Mouse (Mus musculus): Measurements from ENCODE around the gene Gtf3a. TPM values are rescaled to one million over a fixed set of nuclear protein-coding genes. Genes with fewer than 3 reads are reported as not detected.
"Not testable (repeated sequence)": the region's sequence is repeated elsewhere in the genome, so short reads cannot be mapped to it uniquely, and the experiment has no call there.

Gtf3a gene
- polyA plus RNA-seq, 1 experiment from 2014 or later = 99.9 TPM

- WGBS = 90% methylated on average over 5 of the region's 6 CpGs
- Histone ChIP-seq H3K4me1 (replicated peaks) (peaks cover 16% of the 10 kb centered on the region), H3K27me3 (peaks cover 14% of the 10 kb centered on the region)
- ATAC-seq; H3K27ac ChIP-seq; H3K9me3 ChIP-seq; H3K4me2 ChIP-seq (replicated peaks); H3K36me3 ChIP-seq; H3K4me3 ChIP-seq (replicated peaks); H3K9ac ChIP-seq (replicated peaks): not testable (repeated sequence)
These were observed 31.1 kb upstream of the Gtf3a start for GRCm38 (mm10) chr5:146917357-146917756.

- Histone ChIP-seq H3K27ac (no peak overlapping the region), H3K4me1 (replicated peaks) (peaks cover 16% of the 10 kb centered on the region), H3K27me3 (0 out of 2 replicates have a peak, but pooled peaks cover 6% of the 10 kb centered on the region), H3K9ac (replicated peaks) (peak overlapping the region; percentile 53), H3K9me3 (no peaks in the 10 kb centered on the region), H3K36me3 (no peaks in the 10 kb centered on the region), H3K4me2 (replicated peaks) (peak overlapping the region; percentile 57), H3K4me3 (replicated peaks) (peak overlapping the region; percentile 31; the same call in 1 of the 2 replicates)
- 0 out of 2 replicates have a peak, but pooled peaks have one; percentile 30 for ATAC-seq
- 32% methylated on average over 6 of the region's 6 CpGs for WGBS
These were observed 28.6 kb upstream of the Gtf3a start for GRCm38 (mm10) chr5:146919874-146920273.

GRCm38 (mm10) chr5:146920314-146921161 is 27.9 kb upstream of the Gtf3a start:
- 6% methylated on average over 22 of the region's 27 CpGs for WGBS
- Histone ChIP-seq H3K9ac (replicated peaks) (peak overlapping the region; percentile 53), H3K4me2 (replicated peaks) (peak overlapping the region; percentile 57), H3K4me3 (replicated peaks) (peak overlapping the region; percentile 31), H3K9me3 (no peaks in the 10 kb centered on the region), H3K27me3 (0 out of 2 replicates have a peak, but pooled peaks cover 6% of the 10 kb centered on the region), H3K27ac (no peak overlapping the region), H3K36me3 (no peaks in the 10 kb centered on the region), H3K4me1 (replicated peaks) (peaks cover 16% of the 10 kb centered on the region)
- ATAC-seq = peak; percentile 55

- no peak for ATAC-seq
- H3K9ac ChIP-seq (replicated peaks) = no peak overlapping the region
These were observed 27.2 kb upstream of the Gtf3a start for GRCm38 (mm10) chr5:146921224-146921623.

GRCm38 (mm10) chr5:146923547-146923946 is 24.9 kb upstream of the Gtf3a start:
- Histone ChIP-seq H3K4me2 (replicated peaks) (no peak overlapping the region), H3K36me3 (no peaks in the 10 kb centered on the region), H3K9me3 (no peaks in the 10 kb centered on the region), H3K27me3 (no peaks in the 10 kb centered on the region), H3K27ac (no peak overlapping the region), H3K4me1 (replicated peaks) (peaks cover 16% of the 10 kb centered on the region), H3K4me3 (replicated peaks) (no peak overlapping the region), H3K9ac (replicated peaks) (no peak overlapping the region)
- 84% methylated on average over 5 of the region's 5 CpGs for WGBS
- no peak for ATAC-seq

More at GRCm38 (mm10) chr5:146921224-146921623, 27.2 kb upstream of the Gtf3a start:
- H3K9me3 ChIP-seq = no peaks in the 10 kb centered on the region
- peak overlapping the region; percentile 57 for H3K4me2 ChIP-seq (replicated peaks)
- H3K27ac ChIP-seq = no peak overlapping the region
- H3K4me1 ChIP-seq (replicated peaks) = peaks cover 16% of the 10 kb centered on the region
- H3K4me3 ChIP-seq (replicated peaks) = no peak overlapping the region
- WGBS = 57% methylated on average over 8 of the region's 8 CpGs
- no peaks in the 10 kb centered on the region for H3K27me3 ChIP-seq
- H3K36me3 ChIP-seq = no peaks in the 10 kb centered on the region

- H3K27ac ChIP-seq = no peak overlapping the region
- peaks cover 5% of the 10 kb centered on the region; the same call in 1 of the 2 replicates for H3K27me3 ChIP-seq
- no peaks in the 10 kb centered on the region for H3K9me3 ChIP-seq
- 87% methylated on average over 5 of the region's 5 CpGs for WGBS
- no peaks in the 10 kb centered on the region for H3K4me1 ChIP-seq (replicated peaks)
- no peaks in the 10 kb centered on the region for H3K36me3 ChIP-seq
- ATAC-seq = no peak
- H3K4me2 ChIP-seq (replicated peaks) = no peak overlapping the region
- H3K9ac ChIP-seq (replicated peaks) = no peak overlapping the region
- H3K4me3 ChIP-seq (replicated peaks) = no peak overlapping the region
These were observed 21.8 kb upstream of the Gtf3a start for GRCm38 (mm10) chr5:146926673-146927072.

GRCm38 (mm10) chr5:146931422-146931821 is 17.0 kb upstream of the Gtf3a start:
- H3K4me1 ChIP-seq (replicated peaks) = no peaks in the 10 kb centered on the region
- H3K4me3 ChIP-seq (replicated peaks) = no peak overlapping the region
- no peak for ATAC-seq
- H3K27me3 ChIP-seq = peaks cover 5% of the 10 kb centered on the region; the same call in 1 of the 2 replicates
- 91% methylated on average over 7 of the region's 7 CpGs for WGBS
- H3K27ac ChIP-seq = no peak overlapping the region
- no peak overlapping the region for H3K9ac ChIP-seq (replicated peaks)
- no peak overlapping the region for H3K4me2 ChIP-seq (replicated peaks)
- H3K36me3 ChIP-seq = no peaks in the 10 kb centered on the region
- H3K9me3 ChIP-seq = no peaks in the 10 kb centered on the region

- 83% methylated on average over 16 of the region's 16 CpGs for WGBS
- Histone ChIP-seq H3K9ac (replicated peaks) (no peak overlapping the region), H3K36me3 (no peaks in the 10 kb centered on the region), H3K27ac (no peak overlapping the region), H3K4me3 (replicated peaks) (no peak overlapping the region), H3K27me3 (peaks cover 5% of the 10 kb centered on the region; the same call in 1 of the 2 replicates), H3K4me2 (replicated peaks) (no peak overlapping the region), H3K9me3 (no peaks in the 10 kb centered on the region), H3K4me1 (replicated peaks) (no peaks in the 10 kb centered on the region)
- no peak for ATAC-seq
These were observed 16.4 kb upstream of the Gtf3a start for GRCm38 (mm10) chr5:146931904-146932553.

GRCm38 (mm10) chr5:146933466-146933865 is 15.0 kb upstream of the Gtf3a start:
- Histone ChIP-seq H3K36me3 (no peaks in the 10 kb centered on the region), H3K9ac (replicated peaks) (no peak overlapping the region), H3K27ac (no peak overlapping the region), H3K4me1 (replicated peaks) (no peaks in the 10 kb centered on the region), H3K9me3 (no peaks in the 10 kb centered on the region), H3K27me3 (peaks cover 5% of the 10 kb centered on the region; the same call in 1 of the 2 replicates), H3K4me2 (replicated peaks) (no peak overlapping the region), H3K4me3 (replicated peaks) (no peak overlapping the region)
- ATAC-seq = no peak
- 87% methylated on average over 12 of the region's 12 CpGs for WGBS

GRCm38 (mm10) chr5:146937541-146938503 is 10.6 kb upstream of the Gtf3a start:
- Histone ChIP-seq H3K27me3 (no peaks in the 10 kb centered on the region), H3K9ac (replicated peaks) (no peak overlapping the region), H3K4me2 (replicated peaks) (no peak overlapping the region), H3K9me3 (no peaks in the 10 kb centered on the region), H3K27ac (no peak overlapping the region), H3K4me3 (replicated peaks) (no peak overlapping the region), H3K36me3 (no peaks in the 10 kb centered on the region), H3K4me1 (replicated peaks) (no peaks in the 10 kb centered on the region)
- WGBS = 88% methylated on average over 32 of the region's 32 CpGs
- no peak for ATAC-seq

GRCm38 (mm10) chr5:146939109-146939796 is 9.2 kb upstream of the Gtf3a start:
- 82% methylated on average over 16 of the region's 16 CpGs for WGBS
- Histone ChIP-seq H3K4me3 (replicated peaks) (no peak overlapping the region), H3K9ac (replicated peaks) (no peak overlapping the region), H3K9me3 (no peaks in the 10 kb centered on the region), H3K27ac (no peak overlapping the region), H3K4me1 (replicated peaks) (no peaks in the 10 kb centered on the region), H3K4me2 (replicated peaks) (no peak overlapping the region), H3K36me3 (no peaks in the 10 kb centered on the region), H3K27me3 (no peaks in the 10 kb centered on the region)
- 0 out of 2 replicates have a peak, but pooled peaks have one; percentile 61 for ATAC-seq
